Mouse (Mus musculus) liver, embryonic 15.5 days (tissue): ENCODE data around the gene Luc7l2. TPM values are rescaled to one million over a fixed set of nuclear protein-coding genes. Genes with fewer than 3 reads are reported as not detected.
A peak's percentile ranks its signal among the peaks of the same experiment; 100 is the strongest.

Experiments used
- ATAC-seq: fragments of 200-750 bp; cut with Nextera tagmentation; 2 replicates; pipeline ENCODE4 v1.8.0; 2017; ENCODE audit warnings: moderate number of reproducible peaks, mild to moderate bottlenecking, moderate library complexity; ENCODE audit not compliant: insufficient read depth
- H3K27ac ChIP-seq: fragments of 300-500 bp; sonication (generic); replicated peaks from 2 replicates; pipeline ENCODE4 v1.5.1; 2015; ENCODE audit warnings: mild to moderate bottlenecking, inconsistent platforms
- H3K27me3 ChIP-seq: fragments of 300-500 bp; sonication (generic); 2 replicates; pipeline ENCODE4 v1.6.1; 2015; ENCODE audit warnings: mild to moderate bottlenecking, inconsistent platforms
- H3K36me3 ChIP-seq: fragments of 300-500 bp; sonication (generic); replicated peaks from 2 replicates; pipeline ENCODE4 v1.6.1; 2015; ENCODE audit warnings: moderate library complexity, mild to moderate bottlenecking, inconsistent platforms
- H3K4me1 ChIP-seq: fragments of 300-500 bp; sonication (generic); replicated peaks from 2 replicates; pipeline ENCODE4 v1.6.1; 2015; ENCODE audit warnings: inconsistent platforms
- H3K4me2 ChIP-seq: fragments of 300-500 bp; sonication (generic); 2 replicates; pipeline ENCODE4 v1.6.1; 2015; ENCODE audit warnings: moderate library complexity, mild to moderate bottlenecking, inconsistent platforms
- H3K4me3 ChIP-seq: fragments of 300-500 bp; sonication (generic); replicated peaks from 2 replicates; pipeline ENCODE4 v1.5.1; 2015; ENCODE audit warnings: mild to moderate bottlenecking, inconsistent platforms
- H3K9ac ChIP-seq: fragments of 300-500 bp; sonication (generic); 2 replicates; pipeline ENCODE4 v1.6.1; 2015; ENCODE audit warnings: moderate library complexity, mild to moderate bottlenecking, inconsistent platforms
- H3K9me3 ChIP-seq: fragments of 300-500 bp; sonication (generic); replicated peaks from 2 replicates; pipeline ENCODE4 v1.6.1; 2016; ENCODE audit warnings: inconsistent platforms
- WGBS: fragments of 180-500 bp; shearing (Covaris S2); methylation state at CpG from one replicate; pipeline ENCODE4 v1.1.7; 2015; ENCODE audit warnings: mixed read lengths; ENCODE audit not compliant: insufficient replicate concordance; 5-methylcytosine and 5-hydroxymethylcytosine counted together
- polyA plus RNA-seq: library from polyadenylated mRNA; unstranded; fragments of >200 nt; fragmentation: Nextera tagmentation; extraction: Ambion mirVana; gene quantifications from 2 replicates; pipeline ENCODE4 v1.2.1, GENCODE M21; 2015

Gene Luc7l2
- 15.7 and 17.3 TPM in 2 replicates for polyA plus RNA-seq

DNA sequence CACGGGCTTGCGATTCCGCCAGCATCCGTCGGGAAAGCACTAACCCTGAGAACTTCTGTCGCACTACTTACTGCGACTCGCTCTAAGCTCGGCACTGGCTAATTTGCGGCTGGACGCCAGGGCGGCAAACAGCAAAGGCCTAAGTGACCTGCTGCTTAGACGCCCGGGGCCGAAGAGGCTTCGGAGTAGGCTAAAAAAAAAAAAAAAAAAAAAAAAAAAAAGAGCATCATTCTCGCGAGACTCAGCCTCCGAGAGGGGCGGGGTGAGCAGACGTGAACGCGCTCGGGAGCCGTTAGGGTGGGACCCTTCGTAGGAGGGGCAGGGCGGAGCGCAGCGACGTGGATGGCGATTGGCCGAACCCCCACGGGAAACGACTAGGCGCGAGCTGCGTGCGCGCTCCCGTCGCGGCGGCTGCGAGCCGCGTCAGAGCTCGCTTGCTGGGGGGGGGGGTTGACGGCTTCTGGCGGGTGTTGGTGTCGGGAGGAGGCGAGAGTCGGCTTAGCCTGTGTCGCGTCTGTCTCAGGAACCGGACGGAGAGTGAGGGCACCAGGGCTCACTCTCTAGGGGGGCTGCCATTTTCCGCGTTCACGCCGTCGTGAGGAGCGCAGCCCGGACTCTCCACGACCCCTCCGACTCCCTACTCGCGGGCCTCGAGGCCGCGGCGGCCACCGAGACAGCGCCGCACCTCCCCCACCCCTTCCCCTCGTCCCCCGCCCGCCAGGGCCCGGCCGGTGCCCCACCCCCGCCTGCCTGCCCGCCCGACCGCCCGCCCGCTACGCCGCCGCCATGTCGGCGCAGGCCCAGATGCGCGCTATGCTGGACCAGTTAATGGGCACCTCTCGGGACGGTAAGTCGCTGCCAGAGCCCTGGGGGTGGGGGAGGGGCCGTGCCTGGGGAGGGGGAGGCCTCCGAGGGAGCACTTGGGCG is at the start of gene Luc7l2:
Gene Luc7l2 (plus strand): TSS at position 273 of the 927 bp plus-strand sequence.
- no peaks in the 10 kb centered on the region for H3K9me3 ChIP-seq
- ATAC-seq, result peak; percentile 79
- H3K9ac ChIP-seq, result peak within 1 kb of the TSS; percentile 93
- peak within 1 kb of the TSS; percentile 71 for H3K4me2 ChIP-seq
- peaks cover 22% of the 10 kb centered on the region for H3K36me3 ChIP-seq
- H3K27ac ChIP-seq, result peak within 1 kb of the TSS; percentile 100
- peak within 1 kb of the TSS; percentile 79 for H3K4me3 ChIP-seq
- no peaks in the 10 kb centered on the region for H3K27me3 ChIP-seq
- peaks cover 33% of the 10 kb centered on the region for H3K4me1 ChIP-seq
- WGBS, result under 1% methylated on average over 97 of the region's 98 CpGs

DNA sequence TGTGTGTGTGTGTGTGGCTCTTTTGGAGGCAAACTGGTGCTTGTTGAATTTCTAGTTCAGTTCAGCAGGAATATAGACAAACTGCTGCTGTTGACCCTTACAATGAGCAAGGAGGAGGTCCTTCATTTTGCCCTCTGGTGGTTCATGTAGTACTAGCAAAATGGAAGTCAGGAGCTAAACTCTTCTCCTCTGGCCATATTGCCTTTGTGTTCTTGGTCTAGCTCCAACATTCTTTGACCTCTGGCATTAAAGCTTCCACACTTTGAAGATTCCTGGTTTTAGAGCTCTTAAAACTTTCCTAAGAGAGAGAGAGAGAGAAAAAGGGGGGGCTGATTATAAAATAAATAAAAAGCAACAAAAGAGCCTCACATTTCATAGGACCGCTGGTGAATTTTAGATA is 39.0 kb upstream of the Luc7l2 start:
- H3K27ac ChIP-seq, result no peak overlapping the region
- no peaks in the 10 kb centered on the region for H3K27me3 ChIP-seq
- no peaks in the 10 kb centered on the region for H3K36me3 ChIP-seq
- H3K4me1 ChIP-seq, result peaks cover 2% of the 10 kb centered on the region; the same call in 1 of the 2 replicates
- WGBS, result 85% methylated on average over 1 of the region's 1 CpGs
- H3K9ac ChIP-seq, result no peak overlapping the region
- H3K9me3 ChIP-seq, result no peaks in the 10 kb centered on the region
- no peak overlapping the region for H3K4me2 ChIP-seq
- no peak for ATAC-seq
- H3K4me3 ChIP-seq, result no peak overlapping the region

DNA sequence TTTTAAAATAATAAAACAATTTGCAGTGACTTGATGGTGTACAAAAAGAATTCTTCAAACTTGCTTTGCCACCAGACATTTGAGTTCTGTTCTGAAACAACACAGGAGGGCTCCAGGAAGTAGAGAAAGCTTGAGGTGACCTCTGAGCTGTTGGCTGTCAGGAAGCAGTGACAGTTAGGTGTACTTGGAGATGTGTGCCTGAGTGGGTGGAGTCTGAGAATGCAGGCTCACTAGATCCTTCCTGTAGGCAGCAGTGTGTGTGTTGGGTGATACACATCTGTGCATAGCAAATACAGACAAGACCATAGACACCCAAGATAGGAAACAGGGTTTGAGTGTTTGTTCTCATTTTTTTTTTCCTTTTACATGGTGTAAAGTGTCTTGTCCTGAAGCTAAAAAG is 38.3 kb upstream of the Luc7l2 start:
- Histone ChIP-seq H3K4me3 (no peak overlapping the region), H3K36me3 (no peaks in the 10 kb centered on the region), H3K9ac (no peak overlapping the region), H3K9me3 (no peaks in the 10 kb centered on the region), H3K4me1 (peaks cover 2% of the 10 kb centered on the region; the same call in 1 of the 2 replicates), H3K4me2 (no peak overlapping the region), H3K27me3 (no peaks in the 10 kb centered on the region), H3K27ac (no peak overlapping the region)
- no peak for ATAC-seq

DNA sequence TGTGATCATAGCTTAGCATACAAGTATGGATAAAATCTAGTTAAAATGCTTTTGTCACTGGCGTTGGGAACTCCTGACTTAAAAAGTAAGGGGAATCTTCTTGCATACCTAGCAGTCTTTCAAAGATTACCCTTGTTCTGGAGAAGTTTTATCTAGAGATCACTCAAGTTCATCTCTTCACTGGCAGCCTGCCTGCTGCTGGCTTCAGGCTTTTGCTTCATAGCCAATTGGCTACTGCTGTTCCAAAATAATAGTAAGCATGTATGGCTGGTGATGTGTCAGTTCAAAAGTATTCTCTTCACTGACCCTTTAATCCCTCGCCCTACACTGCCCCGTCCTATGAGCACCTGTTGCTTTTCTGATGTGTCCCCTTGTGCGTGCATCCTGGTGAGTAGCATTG is 35.9 kb upstream of the Luc7l2 start:
- no peak overlapping the region for H3K4me2 ChIP-seq
- no peak overlapping the region for H3K4me3 ChIP-seq
- H3K27me3 ChIP-seq, result no peaks in the 10 kb centered on the region
- H3K9me3 ChIP-seq, result no peaks in the 10 kb centered on the region
- peaks cover 2% of the 10 kb centered on the region; the same call in 1 of the 2 replicates for H3K4me1 ChIP-seq
- H3K36me3 ChIP-seq, result no peaks in the 10 kb centered on the region
- ATAC-seq, result no peak
- no peak overlapping the region for H3K27ac ChIP-seq
- H3K9ac ChIP-seq, result no peak overlapping the region
- WGBS, result 78% methylated on average over 4 of the region's 4 CpGs

DNA sequence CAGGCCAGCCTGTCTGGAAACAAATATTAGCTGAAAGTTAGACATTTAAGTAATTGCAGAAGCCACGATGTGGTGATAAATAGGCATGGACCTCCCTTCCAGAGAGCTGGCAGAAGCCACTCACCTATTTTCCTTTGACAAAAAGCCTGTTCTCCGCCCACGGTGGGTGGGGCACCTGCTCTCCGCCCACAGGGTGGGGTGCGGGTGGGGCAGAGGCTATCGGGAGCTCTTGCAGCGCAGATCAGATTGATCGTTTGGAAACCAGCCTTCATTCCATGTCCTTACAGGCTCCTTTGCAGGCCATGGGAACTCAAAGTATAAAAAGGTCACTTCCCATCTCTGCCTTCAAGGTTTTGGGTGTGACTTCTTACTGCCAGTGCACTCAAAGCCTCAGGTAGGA is 27.3 kb upstream of the Luc7l2 start:
- Histone ChIP-seq H3K4me1 (peaks cover 12% of the 10 kb centered on the region), H3K9me3 (no peaks in the 10 kb centered on the region), H3K4me2 (peak overlapping the region; percentile 38), H3K36me3 (no peaks in the 10 kb centered on the region), H3K27ac (no peak overlapping the region), H3K4me3 (no peak overlapping the region), H3K9ac (no peak overlapping the region), H3K27me3 (peaks cover 2% of the 10 kb centered on the region; the same call in 1 of the 2 replicates)
- WGBS, result 7% methylated on average over 8 of the region's 8 CpGs
- ATAC-seq, result no peak

DNA sequence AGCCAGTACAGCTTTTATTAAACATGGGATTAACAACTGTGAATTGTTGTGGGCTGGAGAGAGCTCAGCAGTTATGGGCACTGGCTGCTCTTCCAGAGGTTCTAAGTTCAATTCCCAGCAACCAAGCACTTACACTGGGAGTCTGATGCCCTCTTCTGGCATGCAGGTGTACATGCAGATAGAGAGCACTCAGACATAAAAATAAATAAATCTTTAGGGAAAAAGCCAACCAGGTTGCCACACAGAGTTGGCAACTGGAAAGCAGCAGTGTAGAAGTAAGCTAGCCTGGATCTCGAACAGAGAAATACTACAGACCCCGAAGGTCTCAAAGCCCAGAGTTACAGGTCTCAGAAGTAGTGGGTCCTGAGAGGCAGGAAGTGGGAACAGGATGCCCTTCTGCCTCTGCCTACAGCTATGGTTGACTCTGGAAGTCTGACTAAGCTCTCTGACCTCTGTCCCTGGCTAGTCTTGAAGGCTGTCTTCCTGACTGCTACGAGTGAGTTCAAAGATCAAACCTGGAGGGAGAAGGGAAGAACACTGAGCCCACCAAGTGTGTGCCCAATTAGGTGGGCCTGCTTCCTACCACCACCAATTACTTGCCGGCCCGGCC is 19.8 kb upstream of the Luc7l2 start:
- WGBS, result 27% methylated on average over 5 of the region's 5 CpGs
- Histone ChIP-seq H3K9me3 (no peaks in the 10 kb centered on the region), H3K4me2 (no peak overlapping the region), H3K4me3 (no peak overlapping the region), H3K27ac (peak overlapping the region; percentile 35), H3K27me3 (no peaks in the 10 kb centered on the region), H3K4me1 (peaks cover 27% of the 10 kb centered on the region), H3K9ac (no peak overlapping the region), H3K36me3 (no peaks in the 10 kb centered on the region)
- ATAC-seq, result no peak

DNA sequence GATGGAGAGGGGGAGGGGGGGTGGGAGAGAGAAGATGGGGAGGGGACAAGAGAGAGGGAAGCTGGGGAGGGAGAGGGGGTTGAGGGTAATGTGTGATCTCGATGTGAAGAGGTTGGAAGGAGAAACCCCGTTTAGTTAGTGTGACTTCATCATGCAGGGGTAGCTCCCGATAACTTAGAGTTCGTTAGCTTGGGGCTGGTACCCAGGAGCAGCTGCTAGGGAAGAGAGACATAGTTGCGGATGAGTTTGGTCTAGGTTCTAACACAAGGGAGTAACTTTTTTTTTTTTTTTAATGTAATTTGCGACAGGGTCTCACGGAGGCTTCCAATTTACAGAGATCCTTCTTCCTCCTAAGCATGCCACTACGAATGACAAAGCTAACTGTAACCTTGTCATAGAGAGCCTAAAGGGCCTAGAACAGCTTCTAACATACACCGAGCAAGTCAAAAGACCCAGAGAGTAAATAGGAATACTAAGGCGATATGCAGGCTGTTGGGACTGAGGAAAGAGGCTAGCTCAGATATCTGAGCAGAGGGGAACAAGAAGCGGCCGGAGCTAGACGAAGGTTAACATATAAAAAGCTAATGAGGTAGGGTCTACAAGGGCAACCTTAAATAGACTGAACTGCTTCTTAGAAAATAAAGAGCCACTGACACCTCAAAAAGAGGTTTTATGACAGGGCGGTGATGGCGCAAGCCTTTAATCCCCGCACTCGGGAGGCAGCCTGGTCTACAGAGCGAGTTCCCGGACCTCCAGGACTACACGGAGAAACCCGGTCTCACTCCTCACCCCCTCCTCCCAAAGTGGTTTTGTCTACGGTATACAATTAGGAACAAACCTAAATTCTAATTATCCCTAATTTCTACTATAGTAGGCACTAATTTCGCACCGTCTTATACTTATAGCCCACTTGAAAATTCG is 18.4 kb upstream of the Luc7l2 start:
- WGBS, result 6% methylated on average over 25 of the region's 25 CpGs
- Histone ChIP-seq H3K27ac (peak overlapping the region; percentile 97), H3K4me1 (peaks cover 27% of the 10 kb centered on the region), H3K36me3 (no peaks in the 10 kb centered on the region), H3K27me3 (no peaks in the 10 kb centered on the region), H3K4me2 (peak overlapping the region; percentile 86), H3K4me3 (peak overlapping the region; percentile 97), H3K9me3 (no peaks in the 10 kb centered on the region), H3K9ac (peak overlapping the region; percentile 73)
- ATAC-seq, result peak; percentile 27

DNA sequence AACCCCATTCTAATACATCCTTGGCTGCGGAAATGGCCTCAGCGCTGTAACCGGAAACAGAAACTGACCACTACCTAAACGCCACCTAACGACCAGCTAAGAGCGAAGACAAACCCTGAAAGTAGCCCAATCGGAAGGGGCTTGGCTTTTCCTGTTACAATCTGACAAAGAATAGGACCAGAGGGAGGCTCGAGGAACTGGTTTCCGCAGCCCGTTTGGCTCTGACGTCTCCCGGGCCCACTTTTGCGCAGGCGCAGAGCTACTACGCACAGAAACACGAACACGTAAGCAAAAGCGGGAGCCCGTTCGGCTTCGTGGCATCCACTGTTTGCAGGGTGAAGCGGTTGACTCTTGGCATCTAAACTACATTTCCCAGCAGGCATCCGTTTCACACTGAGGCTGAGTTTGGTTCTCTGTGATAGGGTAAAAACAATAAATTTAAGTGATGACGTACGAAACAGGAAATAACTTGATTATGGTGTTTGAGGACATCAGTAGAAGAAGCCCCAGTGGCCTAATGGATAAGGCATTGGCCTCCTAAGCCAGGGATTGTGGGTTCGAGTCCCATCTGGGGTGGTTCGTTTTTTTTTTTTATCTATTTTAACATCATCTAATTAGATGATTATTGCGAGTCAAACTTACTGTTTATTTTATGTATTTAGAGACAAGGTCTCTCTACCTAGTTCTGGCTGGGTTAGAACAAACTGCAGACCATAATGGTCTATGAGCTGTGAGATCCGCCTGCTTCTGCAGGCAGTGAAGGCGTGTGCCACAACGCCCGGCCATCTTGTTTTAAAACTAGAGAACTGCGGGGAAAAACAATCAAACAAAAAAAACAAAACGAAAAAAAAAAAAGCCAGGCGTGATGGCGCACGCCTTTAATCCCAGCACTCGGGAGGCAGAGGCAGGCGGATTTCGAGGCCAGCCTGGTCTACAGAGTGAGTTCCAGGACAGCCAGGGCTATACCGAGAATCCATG is 17.4 kb upstream of the Luc7l2 start, which contains the start of gene Fmc1:
Gene Fmc1 (plus strand): TSS at position 75 of the 978 bp plus-strand sequence.
- 2% methylated on average over 41 of the region's 41 CpGs for WGBS
- Histone ChIP-seq H3K4me1 (peaks cover 27% of the 10 kb centered on the region), H3K4me3 (peak within 1 kb of the TSS; percentile 97), H3K9me3 (no peaks in the 10 kb centered on the region), H3K27me3 (no peaks in the 10 kb centered on the region), H3K9ac (peak within 1 kb of the TSS; percentile 97), H3K27ac (peak within 1 kb of the TSS; percentile 97), H3K4me2 (peak within 1 kb of the TSS; percentile 86), H3K36me3 (no peaks in the 10 kb centered on the region)
- peak; percentile 87 for ATAC-seq

DNA sequence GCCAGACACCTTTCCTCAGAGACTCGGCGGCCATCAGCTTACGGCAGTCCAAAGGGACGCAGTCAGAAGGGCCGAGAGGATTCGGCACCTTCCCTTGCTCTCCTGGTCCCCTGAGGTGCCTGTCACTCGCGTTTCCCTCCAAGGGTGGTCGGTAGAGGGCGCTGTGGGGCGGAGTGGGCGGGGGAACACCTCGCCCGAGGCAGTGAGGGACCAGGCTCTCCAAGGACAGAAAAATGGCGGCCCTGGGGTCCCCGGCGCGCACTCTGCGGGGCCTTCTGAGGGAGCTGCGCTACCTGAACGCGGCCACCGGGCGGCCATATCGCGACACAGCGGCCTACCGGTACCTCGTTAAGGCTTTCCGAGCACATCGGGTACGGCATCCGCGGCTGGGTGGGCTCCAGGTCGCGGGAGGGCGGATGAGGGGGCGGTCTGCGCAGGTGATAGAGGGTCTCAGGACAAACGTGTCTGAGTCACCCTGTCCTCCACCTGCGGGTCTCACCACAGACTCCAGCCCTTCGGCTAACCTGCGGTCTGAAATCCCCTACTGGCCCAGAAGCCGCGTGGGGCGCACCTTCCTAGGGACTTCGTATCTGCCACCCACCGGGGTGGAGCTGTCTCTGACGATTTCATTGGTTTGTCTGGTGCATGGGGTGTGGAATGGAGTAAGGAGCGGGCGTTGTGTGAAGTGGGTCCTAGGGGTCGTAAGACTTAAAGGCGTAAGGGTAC is 16.3 kb upstream of the Luc7l2 start:
- Histone ChIP-seq H3K27me3 (no peaks in the 10 kb centered on the region), H3K4me3 (peak overlapping the region; percentile 97), H3K9ac (peak overlapping the region; percentile 97), H3K36me3 (0 out of 2 replicates have a peak, but pooled peaks cover 3% of the 10 kb centered on the region), H3K27ac (peak overlapping the region; percentile 97), H3K4me1 (peaks cover 27% of the 10 kb centered on the region), H3K4me2 (peak overlapping the region; percentile 86), H3K9me3 (no peaks in the 10 kb centered on the region)
- WGBS, result under 1% methylated on average over 53 of the region's 53 CpGs
- ATAC-seq, result peak; percentile 79
